Mouse (Mus musculus): ENCODE data around the gene Fgf8. TPM values are rescaled to one million over a fixed set of nuclear protein-coding genes. Genes with fewer than 3 reads are reported as not detected.

Gene Fgf8
- total RNA-seq, 1 experiment: 1.5 TPM

DNA sequence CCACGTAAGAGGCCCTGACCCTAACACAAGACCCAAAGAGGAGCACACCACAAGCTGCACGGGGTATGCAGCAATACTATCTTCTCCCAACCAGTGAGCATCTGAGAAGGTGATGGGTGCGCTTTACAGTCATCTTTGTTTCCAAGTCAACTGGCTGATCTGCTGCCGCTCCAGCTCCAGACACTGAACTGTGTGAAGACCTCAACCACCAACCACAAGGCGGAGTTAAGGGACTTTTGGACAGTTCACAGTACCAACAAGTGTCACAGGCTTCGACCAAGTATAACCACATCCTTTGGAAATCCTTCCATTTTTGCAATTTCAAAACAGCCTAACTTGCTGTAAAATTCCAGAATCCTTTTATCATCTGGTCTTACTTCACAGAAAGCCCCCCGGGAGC lies 9.2 kb upstream of the Fgf8 start:
- H3K9me3 ChIP-seq (ENCODE audit: control insufficient read depth, insufficient read depth, low read depth, low read length): no peaks in the 10 kb centered on the region
- no peak for DNase-seq (ENCODE audit: low read depth, low spot score)
- peaks cover 0 to 16% of the 10 kb centered on the region in 2 experiments; a peak in 2 of 4 replicates for H3K4me1 ChIP-seq (ENCODE audit: control insufficient read depth in 2 of 2, insufficient read depth in 2 of 2, low read length in 2 of 2, poor library complexity in 1 of 2)
- in situ Hi-C loops (cut with MboI; ENCODE audit: low sequenced_read_pairs in 2 of 2, unreplicated experiment in 2 of 2): no loop called here
- H3K4me3 ChIP-seq (ENCODE audit: insufficient read depth in 1 of 2, low read depth in 1 of 2, low read length in 2 of 2, poor library complexity in 1 of 2, severe bottlenecking in 1 of 2): no peak overlapping the region
- peaks cover 39% of the 10 kb centered on the region for H3K36me3 ChIP-seq (ENCODE audit: control insufficient read depth, insufficient read depth, low read length, poor library complexity, severe bottlenecking)
- no peak overlapping the region for H3K9ac ChIP-seq (ENCODE audit: insufficient read depth, low read depth, low read length, poor library complexity, severe bottlenecking)
- TF ChIP-seq CHD2 (IDR thresholded peaks at IDR 0.05; ENCODE audit: low read depth, low read length) (no peak), ZC3H11A (IDR thresholded peaks at IDR 0.05; ENCODE audit: borderline replicate concordance, low read depth, low read length) (no peak), HCFC1 (IDR thresholded peaks at IDR 0.05; ENCODE audit: borderline replicate concordance, insufficient read depth, low read length) (no peak), ZNF384 (IDR thresholded peaks at IDR 0.05; ENCODE audit: low read depth, low read length) (no peak)
- no peak overlapping the region for H3K27ac ChIP-seq (ENCODE audit: insufficient read depth, low read depth, low read length, poor library complexity, severe bottlenecking)

GRCm38 (mm10) chr19:45749243-45750043 lies 6.7 kb upstream of the Fgf8 start, which contains the start of gene Npm3:
Npm3 (minus strand) TSS chr19:45749591.
- peak; percentile 68 for DNase-seq (ENCODE audit: low read depth, low spot score)
- Histone ChIP-seq H3K27ac (ENCODE audit: insufficient read depth, low read depth, low read length, poor library complexity, severe bottlenecking) (peak within 1 kb of the TSS; percentile 56), H3K9ac (ENCODE audit: insufficient read depth, low read depth, low read length, poor library complexity, severe bottlenecking) (peak within 1 kb of the TSS; percentile 96), H3K4me1 (ENCODE audit: control insufficient read depth in 2 of 2, insufficient read depth in 2 of 2, low read length in 2 of 2, poor library complexity in 1 of 2) (peaks cover 2 to 22% of the 10 kb centered on the region in 2 experiments; a peak in 2 of 4 replicates), H3K9me3 (ENCODE audit: control insufficient read depth, insufficient read depth, low read depth, low read length) (no peaks in the 10 kb centered on the region), H3K36me3 (ENCODE audit: control insufficient read depth, insufficient read depth, low read length, poor library complexity, severe bottlenecking) (peaks cover 22% of the 10 kb centered on the region), H3K4me3 (ENCODE audit: insufficient read depth in 1 of 2, low read depth in 1 of 2, low read length in 2 of 2, poor library complexity in 1 of 2, severe bottlenecking in 1 of 2) (peak within 1 kb of the TSS; percentile 82 to 96)
- TF ChIP-seq CHD2 (IDR thresholded peaks at IDR 0.05; ENCODE audit: low read depth, low read length) (no peak), HCFC1 (IDR thresholded peaks at IDR 0.05; ENCODE audit: borderline replicate concordance, insufficient read depth, low read length) (no peak), ZC3H11A (IDR thresholded peaks at IDR 0.05; ENCODE audit: borderline replicate concordance, low read depth, low read length) (no peak)
- in situ Hi-C loops (cut with MboI; ENCODE audit: low sequenced_read_pairs in 2 of 2, unreplicated experiment in 2 of 2): loop anchor here (5.0 to 10.0 kb wide), 3 partner anchors 175 to 527 kb away; no protein-coding TSS in a partner anchor

- H3K4me3 ChIP-seq (ENCODE audit: insufficient read depth in 1 of 2, low read depth in 1 of 2, low read length in 2 of 2, poor library complexity in 1 of 2, severe bottlenecking in 1 of 2): peak overlapping the region; percentile 82 to 96
- peak overlapping the region; percentile 56 for H3K27ac ChIP-seq (ENCODE audit: insufficient read depth, low read depth, low read length, poor library complexity, severe bottlenecking)
- peaks cover 2 to 22% of the 10 kb centered on the region in 2 experiments; a peak in 2 of 4 replicates for H3K4me1 ChIP-seq (ENCODE audit: control insufficient read depth in 2 of 2, insufficient read depth in 2 of 2, low read length in 2 of 2, poor library complexity in 1 of 2)
- H3K36me3 ChIP-seq (ENCODE audit: control insufficient read depth, insufficient read depth, low read length, poor library complexity, severe bottlenecking): peaks cover 15% of the 10 kb centered on the region
- in situ Hi-C loops (cut with MboI; ENCODE audit: low sequenced_read_pairs in 2 of 2, unreplicated experiment in 2 of 2): loop anchor here (5.0 to 10.0 kb wide), 3 partner anchors 174 to 526 kb away; no protein-coding TSS in a partner anchor
- H3K9me3 ChIP-seq (ENCODE audit: control insufficient read depth, insufficient read depth, low read depth, low read length): no peaks in the 10 kb centered on the region
- H3K9ac ChIP-seq (ENCODE audit: insufficient read depth, low read depth, low read length, poor library complexity, severe bottlenecking): peak overlapping the region; percentile 96
- TF ChIP-seq MAFK (IDR thresholded peaks at IDR 0.05; ENCODE audit: insufficient read depth, low read depth, low read length): no peak
- TF ChIP-seq ZC3H11A (IDR thresholded peaks at IDR 0.05; ENCODE audit: borderline replicate concordance, low read depth, low read length): no peak
- no peak for TF ChIP-seq CHD2 (IDR thresholded peaks at IDR 0.05; ENCODE audit: low read depth, low read length)
- TF ChIP-seq ZNF384 (IDR thresholded peaks at IDR 0.05; ENCODE audit: low read depth, low read length): no peak
- no peak for TF ChIP-seq HCFC1 (IDR thresholded peaks at IDR 0.05; ENCODE audit: borderline replicate concordance, insufficient read depth, low read length)
- no peak for DNase-seq (ENCODE audit: low read depth, low spot score)
These were observed 6.1 kb upstream of the Fgf8 start for GRCm38 (mm10) chr19:45748691-45749242.

- H3K36me3 ChIP-seq (ENCODE audit: control insufficient read depth, insufficient read depth, low read length, poor library complexity, severe bottlenecking): peaks cover 13% of the 10 kb centered on the region
- peak overlapping the region; percentile 96 for H3K9ac ChIP-seq (ENCODE audit: insufficient read depth, low read depth, low read length, poor library complexity, severe bottlenecking)
- peaks cover 2 to 24% of the 10 kb centered on the region in 2 experiments; a peak in 2 of 4 replicates for H3K4me1 ChIP-seq (ENCODE audit: control insufficient read depth in 2 of 2, insufficient read depth in 2 of 2, low read length in 2 of 2, poor library complexity in 1 of 2)
- in situ Hi-C loops (cut with MboI; ENCODE audit: low sequenced_read_pairs in 2 of 2, unreplicated experiment in 2 of 2): loop anchor here (5.0 to 10.0 kb wide), 3 partner anchors 173 to 526 kb away; no protein-coding TSS in a partner anchor
- no peak for TF ChIP-seq MAFK (IDR thresholded peaks at IDR 0.05; ENCODE audit: insufficient read depth, low read depth, low read length)
- no peak overlapping the region for H3K27ac ChIP-seq (ENCODE audit: insufficient read depth, low read depth, low read length, poor library complexity, severe bottlenecking)
- no peaks in the 10 kb centered on the region for H3K9me3 ChIP-seq (ENCODE audit: control insufficient read depth, insufficient read depth, low read depth, low read length)
- H3K4me3 ChIP-seq (ENCODE audit: insufficient read depth in 1 of 2, low read depth in 1 of 2, low read length in 2 of 2, poor library complexity in 1 of 2, severe bottlenecking in 1 of 2): peak overlapping the region; percentile 82 to 96
- DNase-seq (ENCODE audit: low read depth, low spot score): no peak
These were observed 5.5 kb upstream of the Fgf8 start for GRCm38 (mm10) chr19:45748206-45748605.

Measured in ES-E14 (cell line).